Mouse (Mus musculus): ENCODE data around the gene Psme1.

GRCm38 (mm10) chr14:55628077-55628827, 50.3 kb downstream of the Psme1 start:
- TF ChIP-seq CTCF (IDR thresholded peaks at IDR 0.05; ENCODE audit: borderline replicate concordance, insufficient read depth, low read length) (no peak), POLR2A (IDR thresholded peaks at IDR 0.05; ENCODE audit: low read depth, low read length) (no peak)

All from embryonic fibroblast, embryonic 13.5 days (primary cell).